ENCODE assay signal across 8 mouse cellular contexts in genomic region chr6:28423767-28424695, GRCm38 (mm10). TPM values are rescaled to one million over a fixed set of nuclear protein-coding genes. Genes with fewer than 3 reads are reported as not detected.
A peak's percentile ranks its signal among the peaks of the same experiment; 100 is the strongest.
DNase-seq lines count a peak whose midpoint lies in the region; ATAC-seq lines count a peak whose summit lies in the region.

No protein-coding gene starts in this region.

- H3K4me2 ChIP-seq in liver, embryonic 12.5 days, result peak overlapping the region; percentile 94
- H3K4me2 ChIP-seq in stomach, embryonic 16.5 days (ENCODE audit: low read depth, low read length), result peak overlapping the region; percentile 70

- peak; percentile 61 for DNase-seq in layer of hippocampus, adult 11-12 months (ENCODE audit: low spot score)
- DNase-seq in layer of hippocampus, adult 9-11 months, result no peak
- peak; percentile 61 for DNase-seq in embryo, embryonic 9.5 days (ENCODE audit: extremely low spot score)
- DNase-seq in heart, adult 8-10 months (ENCODE audit: low spot score), result peak; percentile 47
- DNase-seq in kidney, adult 9 months, result peak; percentile 60
- DNase-seq in naive thymus-derived CD4-positive, alpha-beta T cell, adult 2 months (ENCODE audit: low read depth), result peak; percentile 67

- ATAC-seq in liver, embryonic 12.5 days, result peak; percentile 78
- 0 out of 2 replicates have a peak, but pooled peaks have one; percentile 18 for ATAC-seq in stomach, embryonic 16.5 days (ENCODE audit: insufficient read depth, low FRiP score)

- peak overlapping the region; percentile 94 for H3K27ac ChIP-seq in liver, embryonic 12.5 days
- H3K27ac ChIP-seq in stomach, embryonic 16.5 days (ENCODE audit: low read length), result peak overlapping the region; percentile 77

- 4% methylated on average over 45 of the region's 46 CpGs for WGBS in liver, embryonic 12.5 days (ENCODE audit: insufficient replicate concordance)
- WGBS in stomach, embryonic 16.5 days, result 8% methylated on average over 45 of the region's 46 CpGs

- H3K9ac ChIP-seq in liver, embryonic 12.5 days, result peak overlapping the region; percentile 96
- H3K9ac ChIP-seq in stomach, embryonic 16.5 days (ENCODE audit: low read length), result peak overlapping the region; percentile 95

- H3K27me3 ChIP-seq in liver, embryonic 12.5 days (replicated peaks), result no peaks in the 10 kb centered on the region
- H3K27me3 ChIP-seq in stomach, embryonic 16.5 days (ENCODE audit: control insufficient read depth, insufficient read depth, low read length), result no peaks in the 10 kb centered on the region

- H3K4me3 ChIP-seq in liver, embryonic 12.5 days, result peak overlapping the region; percentile 95
- H3K4me3 ChIP-seq in stomach, embryonic 16.5 days (replicated peaks; ENCODE audit: low read length), result peak overlapping the region; percentile 72

- H3K4me1 ChIP-seq in liver, embryonic 12.5 days, result peaks cover 61% of the 10 kb centered on the region
- H3K4me1 ChIP-seq in stomach, embryonic 16.5 days (ENCODE audit: control insufficient read depth, insufficient read depth, low read length), result peaks cover 26% of the 10 kb centered on the region

- no peaks in the 10 kb centered on the region for H3K9me3 ChIP-seq in liver, embryonic 12.5 days (replicated peaks)
- no peaks in the 10 kb centered on the region for H3K9me3 ChIP-seq in stomach, embryonic 16.5 days (replicated peaks; ENCODE audit: control insufficient read depth, low read length)

- peaks cover 39% of the 10 kb centered on the region for H3K36me3 ChIP-seq in liver, embryonic 12.5 days
- peaks cover 7% of the 10 kb centered on the region for H3K36me3 ChIP-seq in stomach, embryonic 16.5 days (ENCODE audit: control insufficient read depth, insufficient read depth, low read length)

RNA-seq across cellular contexts. Expression of gene Arf5, which starts 0.7 kb away (rescaled TPM):
- 100 to 1,000 TPM; 135 to 166 (median 152) TPM for total RNA-seq in heart, adult 8-10 months (2022)
- polyA plus RNA-seq in liver, embryonic 12.5 days (2016; fragmentation: Nextera tagmentation; extraction: Ambion mirVana), result 370 and 395 TPM in 2 replicates
- 279 and 286 TPM in 2 replicates for polyA plus RNA-seq in stomach, embryonic 16.5 days (2015; fragmentation: Nextera tagmentation; extraction: Ambion mirVana)

RNA-seq across cellular contexts. Expression of gene Fscn3, which starts 3.6 kb away (rescaled TPM):
- total RNA-seq in heart, adult 8-10 months (2022), result not detected
- 0.38 and 0.41 TPM in 2 replicates for polyA plus RNA-seq in liver, embryonic 12.5 days (2016; fragmentation: Nextera tagmentation; extraction: Ambion mirVana)
- 0.13 TPM in 1 of 2 replicates, not detected in the other for polyA plus RNA-seq in stomach, embryonic 16.5 days (2015; fragmentation: Nextera tagmentation; extraction: Ambion mirVana)

RNA-seq across cellular contexts. Expression of gene Gcc1, which starts 4.2 kb away (rescaled TPM):
- total RNA-seq in heart, adult 8-10 months (2022), result 10 to 100 TPM in 1 of 4 experiments, 1 to 10 TPM in 3; 7.7 to 12.3 (median 8.9) TPM
- 5.5 and 6.7 TPM in 2 replicates for polyA plus RNA-seq in liver, embryonic 12.5 days (2016; fragmentation: Nextera tagmentation; extraction: Ambion mirVana)
- 10.0 and 13.5 TPM in 2 replicates for polyA plus RNA-seq in stomach, embryonic 16.5 days (2015; fragmentation: Nextera tagmentation; extraction: Ambion mirVana)

RNA-seq across cellular contexts. Expression of gene Pax4, which starts 25.1 kb away (rescaled TPM):
- not detected for total RNA-seq in heart, adult 8-10 months (2022)
- polyA plus RNA-seq in liver, embryonic 12.5 days (2016; fragmentation: Nextera tagmentation; extraction: Ambion mirVana), result not detected in 2 replicates
- polyA plus RNA-seq in stomach, embryonic 16.5 days (2015; fragmentation: Nextera tagmentation; extraction: Ambion mirVana), result 1.1 and 1.2 TPM in 2 replicates

RNA-seq across cellular contexts. Expression of gene Zfp800, which starts 26.2 kb away (rescaled TPM):
- 10 to 100 TPM in 1 of 4 experiments, 1 to 10 TPM in 3; 7.7 to 11.9 (median 8.3) TPM for total RNA-seq in heart, adult 8-10 months (2022)
- 40.5 and 42.0 TPM in 2 replicates for polyA plus RNA-seq in liver, embryonic 12.5 days (2016; fragmentation: Nextera tagmentation; extraction: Ambion mirVana)
- polyA plus RNA-seq in stomach, embryonic 16.5 days (2015; fragmentation: Nextera tagmentation; extraction: Ambion mirVana), result 15.2 and 17.6 TPM in 2 replicates
